Mouse (Mus musculus): ENCODE measurements around the gene Olfr530. TPM values are rescaled to one million over a fixed set of nuclear protein-coding genes. Genes with fewer than 3 reads are reported as not detected.

Gene Olfr530
- total RNA-seq (2023) = not detected in 4 replicates

GRCm38 (mm10) chr7:140376231-140376630 lies at the start of gene Olfr530:
Gene Olfr530 (minus strand): TSS chr7:140376331.

DNA sequence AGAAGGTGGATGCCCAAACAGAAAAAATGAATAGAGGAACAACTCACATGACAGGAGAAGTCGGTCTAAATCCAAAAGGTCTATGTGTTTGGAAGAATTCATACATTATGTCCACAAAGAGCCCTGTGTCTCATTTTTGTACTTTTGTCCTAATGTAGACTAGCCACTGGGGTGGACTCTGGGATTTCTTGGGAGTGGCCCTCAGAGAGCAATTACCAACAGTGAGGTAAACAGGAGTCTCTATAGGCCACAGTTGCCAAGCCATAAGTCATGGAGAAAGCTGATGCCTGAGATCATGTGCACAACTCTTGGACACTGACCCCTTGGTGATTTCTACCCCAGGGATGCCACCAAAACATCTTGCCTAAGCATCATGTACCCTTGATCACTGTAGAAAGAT lies 45.4 kb upstream of the Olfr530 start, which contains the start of gene Olfr532:
Gene Olfr532 (minus strand): TSS at position 101 of the 400 bp plus-strand sequence.

GRCm38 (mm10) chr7:140402818-140403217 lies 26.7 kb upstream of the Olfr530 start, which contains the start of gene Olfr531:
Gene Olfr531 (minus strand): TSS chr7:140402918.

DNA sequence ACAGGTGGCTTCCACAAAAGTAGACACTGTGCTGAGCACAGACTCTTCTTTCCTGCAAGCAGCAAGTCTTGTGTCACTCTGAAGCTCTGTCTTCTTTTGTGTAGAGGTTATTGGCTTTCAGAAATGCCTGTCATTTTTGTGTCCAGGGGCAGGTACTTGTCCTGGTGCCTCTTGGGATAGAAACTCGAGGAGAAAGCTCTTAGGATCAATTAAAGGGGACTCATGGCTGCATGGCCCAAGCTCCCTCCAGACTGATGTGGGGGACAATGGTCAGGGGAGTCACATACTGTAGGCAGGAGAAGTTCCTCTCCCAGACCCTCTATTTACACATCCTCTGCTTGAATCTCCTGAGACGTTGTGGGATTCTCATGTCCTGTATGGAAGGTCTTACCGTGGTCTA lies 14.6 kb downstream of the Olfr530 start, which contains the start of gene Olfr60:
Gene Olfr60 (minus strand): TSS at position 101 of the 400 bp plus-strand sequence.

GRCm38 (mm10) chr7:140333717-140334116 lies 42.4 kb downstream of the Olfr530 start, which contains the start of gene Olfr527:
Gene Olfr527 (plus strand): TSS chr7:140334017.

Other genes with a start within 250 kb of the Olfr530 start
- 11.6 to 23.1 TPM (median 20.5 TPM) in 4 replicates for gene Mtg1, start 238.8 kb downstream of the Olfr530 start, total RNA-seq (2023)
- not detected in 4 replicates for gene Sprn, start 221.5 kb downstream of the Olfr530 start, total RNA-seq (2023)
- not detected in 4 replicates for gene Olfr522, start 211.6 kb downstream of the Olfr530 start, total RNA-seq (2023)
- not detected in 4 replicates for gene Olfr523, start 203.1 kb downstream of the Olfr530 start, total RNA-seq (2023)
- not detected in 4 replicates for gene Olfr524, start 170.4 kb downstream of the Olfr530 start, total RNA-seq (2023)
- gene Cd163l1, start 158.1 kb downstream of the Olfr530 start, total RNA-seq (2023) = not detected in 4 replicates
- not detected in 4 replicates for gene 5830411N06Rik, start 129.0 kb downstream of the Olfr530 start, total RNA-seq (2023)
- gene Olfr525, start 55.5 kb downstream of the Olfr530 start, total RNA-seq (2023) = not detected in 4 replicates
- gene Olfr527, start 42.3 kb downstream of the Olfr530 start, total RNA-seq (2023) = not detected in 4 replicates
- gene Olfr60, start 14.7 kb downstream of the Olfr530 start, total RNA-seq (2023) = not detected in 4 replicates
- not detected in 4 replicates for gene Olfr531, start 26.6 kb upstream of the Olfr530 start, total RNA-seq (2023)
- gene Olfr532, start 45.3 kb upstream of the Olfr530 start, total RNA-seq (2023) = not detected in 4 replicates
- not detected in 4 replicates for gene Olfr533, start 87.0 kb upstream of the Olfr530 start, total RNA-seq (2023)
- not detected in 4 replicates for gene Olfr535, start 107.9 kb upstream of the Olfr530 start, total RNA-seq (2023)
- not detected in 4 replicates for gene Olfr536, start 131.1 kb upstream of the Olfr530 start, total RNA-seq (2023)
- not detected in 4 replicates for gene Olfr538, start 191.6 kb upstream of the Olfr530 start, total RNA-seq (2023)
- not detected in 4 replicates for gene Olfr46, start 224.9 kb upstream of the Olfr530 start, total RNA-seq (2023)

All from B cell, adult 62 days (primary cell).